Mouse (Mus musculus) kidney, postnatal 25 days (tissue): ENCODE measurements at regions not wholly inside any gene's neighbourhood (a gene's known extent, or its start where the extent isn't known, plus 50 kb on each side); places are given as distances from the start of the nearest gene placed in this dataset.
"Not testable (repeated sequence)": the region's sequence is repeated elsewhere in the genome, so short reads cannot be mapped to it uniquely, and the experiment has no call there.

Experiments
- DNase-seq, 2 experiments: peaks; one replicate each; pipeline ENCODE4 v3.0.0; 2021; ENCODE audit warnings: mixed read lengths in 2 of 2

DNA sequence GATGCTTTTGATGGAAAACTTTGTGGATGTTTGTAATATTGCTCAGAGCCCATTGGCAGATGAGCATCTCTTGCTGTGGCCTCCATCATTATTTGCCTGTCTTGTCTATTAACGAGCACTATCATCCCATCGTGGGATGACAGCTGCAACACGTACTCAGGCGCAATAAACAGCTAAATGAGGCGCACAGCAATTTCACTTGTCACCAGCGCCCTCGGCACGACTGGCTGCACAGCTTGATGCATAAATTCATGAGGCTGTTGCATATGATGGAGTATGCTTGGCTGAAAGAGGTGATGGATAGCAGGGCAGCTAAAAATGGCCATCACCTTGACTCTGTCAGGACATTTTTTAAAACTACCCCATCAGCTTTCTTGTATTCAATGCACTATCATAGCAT, 853.1 kb upstream of the Pou3f2 start:
- DNase-seq = no peak

DNA sequence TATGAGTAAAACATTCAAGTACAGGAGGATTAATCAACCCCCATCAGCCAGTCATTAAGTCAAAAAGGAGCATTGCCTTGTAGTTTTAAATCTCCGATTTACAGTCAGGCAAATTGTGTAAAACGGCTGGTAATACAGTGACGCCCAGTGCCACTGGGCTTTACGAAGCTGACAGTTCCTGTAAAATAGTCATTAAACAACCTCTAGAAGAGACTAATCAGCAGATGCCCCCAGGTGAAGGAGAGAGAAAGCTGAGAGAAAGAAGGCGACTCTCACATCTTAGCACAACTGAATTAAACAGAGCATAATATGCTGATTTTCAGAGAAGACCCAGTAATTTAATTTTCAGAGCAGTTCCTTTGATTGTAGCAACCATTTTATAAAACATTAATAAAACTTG, 850.3 kb upstream of the Pou3f2 start:
- DNase-seq = no peak

- no peak for DNase-seq
Observed at GRCm38 (mm10) chr4:23300617-23301016, 812.5 kb upstream of the Pou3f2 start.

DNA sequence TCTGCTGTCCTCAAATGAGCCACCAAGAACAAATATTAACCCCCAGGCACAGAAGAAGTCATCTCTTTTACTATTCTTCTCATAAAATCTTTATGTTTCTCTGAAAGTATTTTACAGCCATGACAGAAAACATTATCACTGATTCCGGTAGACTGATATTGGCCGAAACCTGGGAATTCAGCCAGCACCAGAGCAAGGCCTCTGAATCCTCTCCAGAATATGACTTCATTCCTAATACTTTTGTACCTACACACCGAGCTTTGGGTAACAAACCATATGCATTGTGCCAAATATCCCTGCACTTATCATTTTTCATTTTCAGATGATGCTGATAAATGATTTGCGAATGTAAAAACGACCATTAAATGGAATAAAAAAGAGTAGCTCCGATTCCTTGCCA, 791.9 kb upstream of the Pou3f2 start:
- DNase-seq = no peak

- DNase-seq = no peak
Observed at GRCm38 (mm10) chr4:23275203-23275602, 787.0 kb upstream of the Pou3f2 start.

DNA sequence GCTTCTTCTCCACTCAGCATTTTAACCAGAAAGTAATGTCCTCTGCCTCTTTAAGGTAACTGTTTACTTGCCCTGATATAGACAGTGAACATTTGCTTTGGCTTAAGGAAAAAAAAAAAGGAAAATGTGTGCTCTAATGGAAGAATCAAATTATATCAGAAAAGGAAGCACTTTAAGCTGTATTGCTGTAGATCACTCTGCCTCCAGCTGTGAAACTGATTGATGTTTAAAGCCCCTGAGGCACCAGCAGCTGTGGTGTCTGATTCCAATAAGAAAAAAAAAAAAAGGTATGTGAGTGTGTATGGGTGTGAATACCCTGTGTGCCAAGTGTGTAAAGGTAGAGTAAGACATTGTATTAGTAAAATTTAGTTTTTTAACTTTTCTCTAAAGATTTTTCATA, 783.8 kb upstream of the Pou3f2 start:
- no peak for DNase-seq

GRCm38 (mm10) chr4:23260371-23260770, 772.2 kb upstream of the Pou3f2 start:
- DNase-seq = no peak

GRCm38 (mm10) chr4:23234960-23235359, 746.8 kb upstream of the Pou3f2 start:
- DNase-seq = no peak

DNA sequence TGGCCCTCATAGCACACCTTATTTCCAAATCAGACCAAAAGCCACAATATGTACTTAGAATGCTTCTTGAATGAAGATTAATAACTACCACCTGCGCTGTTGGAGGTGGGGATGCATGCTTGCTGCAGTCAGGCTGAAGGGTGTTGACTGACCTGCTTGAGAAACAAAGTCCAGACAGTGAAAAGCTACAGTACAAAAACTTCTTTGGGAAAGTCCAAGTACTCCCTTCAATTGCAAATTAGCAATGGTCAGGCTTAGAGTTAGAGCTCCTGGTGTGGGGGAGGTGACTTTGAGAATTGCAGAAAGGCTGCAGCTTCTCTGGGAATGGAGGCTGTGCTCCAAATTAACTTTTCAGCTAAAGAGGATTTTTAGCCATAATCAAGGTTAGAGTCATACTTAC, 706.6 kb upstream of the Pou3f2 start:
- not testable (repeated sequence) for DNase-seq

DNA sequence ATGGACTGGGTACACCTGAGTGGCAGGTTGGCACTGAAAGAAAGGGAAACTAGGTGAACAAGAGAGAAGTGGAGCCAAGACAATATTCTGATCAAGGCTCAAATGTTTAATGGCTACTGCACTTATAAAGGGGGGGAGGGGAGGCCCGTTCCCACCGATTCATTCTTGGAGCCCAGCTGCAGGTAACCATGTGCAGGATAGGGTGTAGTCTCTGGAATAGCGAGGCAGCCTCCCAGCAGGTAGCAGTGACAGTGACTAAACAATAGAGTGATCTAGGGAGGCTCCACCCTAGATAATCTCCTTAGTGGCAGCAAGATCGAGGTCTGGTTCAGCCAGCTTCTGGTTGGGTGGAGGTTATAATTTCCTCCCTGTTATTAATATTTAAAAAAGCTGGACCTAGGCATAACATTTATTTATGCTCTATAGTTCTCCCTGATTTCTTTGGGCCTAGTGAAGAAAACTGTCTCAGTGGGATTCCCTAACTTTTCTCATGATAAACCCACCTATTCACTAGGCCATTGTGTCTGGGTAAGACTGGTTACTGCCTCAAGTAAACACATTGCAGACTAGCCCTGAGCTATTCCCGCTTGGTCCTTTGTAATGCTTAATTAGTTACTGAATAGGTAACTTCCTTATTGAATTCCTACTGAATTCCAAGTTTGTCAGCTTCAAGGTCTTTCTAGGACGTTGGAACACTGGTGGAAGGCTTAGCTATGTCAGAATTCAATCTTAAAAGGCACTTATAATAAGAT, 705.4 kb upstream of the Pou3f2 start:
- no peak for DNase-seq

GRCm38 (mm10) chr4:23173811-23174210, 685.6 kb upstream of the Pou3f2 start:
- no peak for DNase-seq

- DNase-seq = no peak
Observed at GRCm38 (mm10) chr4:23173330-23173729, 685.2 kb upstream of the Pou3f2 start.

DNA sequence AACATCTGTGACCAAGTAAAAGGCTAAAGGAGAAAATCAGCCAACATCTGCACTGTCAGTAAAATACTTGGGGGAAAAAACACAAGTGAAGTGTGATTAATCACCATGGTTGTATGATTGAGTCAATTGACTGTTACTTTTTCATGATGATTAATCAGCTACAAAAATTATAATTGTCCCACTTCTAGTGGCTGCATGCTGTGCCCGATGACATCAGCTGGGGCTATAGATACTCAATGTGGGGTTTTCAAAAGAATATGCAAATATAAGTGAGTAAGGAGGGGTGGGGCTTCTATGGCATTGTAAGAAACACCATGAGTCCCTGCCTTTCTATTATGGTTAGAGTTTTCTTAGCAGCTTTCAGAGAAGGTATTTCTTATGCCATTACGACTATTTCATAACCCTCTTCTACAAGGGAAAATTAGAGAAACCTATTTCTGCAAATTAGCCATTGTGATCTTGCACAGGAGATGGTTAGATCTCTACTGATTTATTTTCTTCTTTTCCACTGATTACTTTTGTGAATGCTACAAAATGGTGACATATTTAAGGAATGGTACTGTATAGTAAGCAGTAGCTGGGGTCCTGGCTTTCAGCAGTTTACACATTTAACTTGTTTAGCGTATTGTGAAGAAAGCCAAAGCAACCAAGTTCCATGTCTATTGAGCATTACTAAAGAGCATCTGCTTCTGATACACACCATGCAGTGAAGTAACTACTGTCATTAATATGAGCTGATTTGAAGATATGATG, 660.1 kb upstream of the Pou3f2 start:
- no peak for DNase-seq

DNA sequence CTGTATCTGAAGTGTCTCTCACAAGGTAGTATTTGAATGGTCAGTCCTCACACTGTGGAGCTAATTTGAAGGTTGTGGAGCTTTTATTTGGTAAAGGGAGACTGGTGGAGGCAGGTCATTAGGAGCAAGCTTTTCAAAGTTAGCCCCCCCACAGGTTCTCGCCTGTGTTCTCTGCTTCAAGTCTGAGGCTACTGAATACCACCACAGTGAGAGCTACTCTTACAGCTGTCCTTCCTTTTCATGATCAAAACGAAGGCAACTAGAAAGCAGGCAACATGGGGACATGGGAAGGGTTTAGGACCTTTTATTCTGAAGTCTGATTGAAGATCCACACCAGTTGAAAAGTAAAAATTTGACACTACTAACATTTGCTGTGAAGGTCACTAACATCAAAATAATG, 645.2 kb upstream of the Pou3f2 start:
- DNase-seq = no peak

DNA sequence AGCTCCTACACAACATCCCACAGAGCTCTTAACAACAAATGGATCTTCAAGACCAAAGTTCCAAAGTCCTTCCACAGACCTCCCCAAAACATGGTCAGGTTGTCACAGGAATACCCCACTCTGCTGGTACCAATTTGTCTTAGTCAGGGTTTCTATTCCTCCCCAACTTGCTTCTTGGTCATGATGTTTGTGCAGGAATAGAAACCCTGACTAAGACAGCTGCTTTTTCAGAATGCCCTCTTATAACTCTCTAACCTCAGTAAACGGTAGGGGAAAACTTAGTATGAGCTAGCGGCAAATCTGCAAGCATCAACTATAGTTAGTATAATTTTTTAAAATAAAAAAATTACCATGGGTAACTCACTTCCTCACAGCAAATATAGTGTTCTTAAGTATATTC, 613.3 kb upstream of the Pou3f2 start:
- DNase-seq = not testable (repeated sequence)

DNA sequence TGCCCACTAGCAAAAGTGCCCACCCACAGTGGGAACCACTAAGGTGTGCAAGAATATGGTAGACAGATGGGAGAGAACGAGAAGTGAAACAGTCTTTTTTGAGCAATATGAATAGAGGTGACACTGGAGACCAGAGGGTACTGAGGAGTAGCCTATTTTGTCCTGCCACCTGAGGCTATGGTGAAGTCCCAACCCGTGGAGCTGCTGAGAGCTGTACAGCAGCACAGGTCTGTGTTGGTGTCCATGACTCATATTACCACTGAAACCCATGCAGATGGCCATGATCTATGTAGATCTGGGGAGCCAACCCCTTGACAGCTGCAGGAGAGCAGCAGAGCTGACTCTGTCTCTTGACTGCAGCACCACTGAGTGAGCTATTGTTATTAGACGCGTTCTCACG, 591.4 kb upstream of the Pou3f2 start:
- DNase-seq = no peak

GRCm38 (mm10) chr4:23077603-23078002, 589.4 kb upstream of the Pou3f2 start:
- no peak for DNase-seq

DNA sequence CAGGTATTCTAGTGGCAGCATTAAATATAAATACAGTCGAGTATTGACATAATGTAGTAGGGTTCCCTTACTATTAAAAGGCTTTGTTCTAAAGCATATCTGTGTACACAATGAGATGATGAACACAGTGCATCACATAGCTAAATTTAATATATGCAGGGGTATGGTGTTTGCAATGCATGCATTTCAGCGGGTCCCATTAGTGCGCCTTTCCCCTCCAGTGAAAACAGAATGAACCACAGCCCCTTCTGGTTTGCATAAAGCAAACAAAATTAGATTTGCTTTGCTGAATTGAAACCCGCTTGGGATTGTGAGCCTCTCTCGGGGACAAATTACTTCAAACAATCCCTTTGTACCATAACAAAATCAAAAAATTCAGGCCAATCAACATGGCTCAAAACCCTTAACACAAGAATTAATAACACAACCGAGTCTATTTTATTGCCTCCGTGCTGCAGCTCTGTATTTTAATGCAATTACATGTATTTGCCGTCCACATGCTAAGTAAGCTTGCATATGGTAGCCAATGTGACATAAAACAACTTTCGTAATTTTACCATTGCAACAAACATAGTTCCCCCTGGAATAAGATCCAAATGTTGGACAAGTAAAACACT, 562.6 kb upstream of the Pou3f2 start:
- no peak for DNase-seq

- DNase-seq = no peak
Observed at GRCm38 (mm10) chr4:23037784-23038183, 549.6 kb upstream of the Pou3f2 start.

DNA sequence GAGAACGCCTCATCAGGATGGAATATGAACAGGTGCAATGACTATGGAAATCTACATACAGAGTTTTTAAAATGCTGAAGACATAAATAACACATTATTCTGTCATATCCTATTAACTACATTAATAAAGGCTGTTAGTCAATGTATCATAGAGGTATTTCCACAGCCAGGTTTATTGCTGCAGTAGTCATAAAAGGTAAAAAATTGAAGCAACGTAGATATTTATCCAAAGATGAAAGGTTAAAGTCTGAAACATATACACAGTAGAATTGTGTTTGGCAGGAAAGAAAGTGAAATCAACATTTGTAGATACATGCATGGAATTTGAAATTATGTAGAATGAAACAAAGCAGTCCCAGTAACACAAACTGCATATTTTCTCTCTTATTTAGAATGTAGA, 543.1 kb upstream of the Pou3f2 start:
- no peak for DNase-seq

GRCm38 (mm10) chr4:23022177-23022576, 534.0 kb upstream of the Pou3f2 start:
- no peak for DNase-seq

DNA sequence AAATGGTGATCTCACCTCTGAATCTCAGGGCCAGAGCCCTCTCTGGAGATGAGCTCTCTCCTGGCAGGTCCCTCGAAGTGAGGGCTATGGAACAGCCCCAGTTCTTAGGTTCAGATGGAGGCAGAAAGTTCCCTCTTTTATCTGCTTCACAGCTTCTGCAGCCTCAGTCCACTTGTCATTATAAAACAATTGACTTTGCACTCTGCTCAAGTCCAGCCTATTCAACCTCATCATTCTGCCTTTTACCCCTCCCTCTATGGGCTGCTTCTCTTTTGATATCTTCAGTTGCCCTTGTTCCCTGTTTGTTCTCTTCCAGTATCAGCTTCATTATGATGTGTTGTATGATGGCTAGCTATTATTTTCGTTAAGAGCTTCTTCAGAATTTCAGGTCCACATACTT, 522.2 kb upstream of the Pou3f2 start:
- DNase-seq = peak in 1 of 2 experiments; percentile 1

DNA sequence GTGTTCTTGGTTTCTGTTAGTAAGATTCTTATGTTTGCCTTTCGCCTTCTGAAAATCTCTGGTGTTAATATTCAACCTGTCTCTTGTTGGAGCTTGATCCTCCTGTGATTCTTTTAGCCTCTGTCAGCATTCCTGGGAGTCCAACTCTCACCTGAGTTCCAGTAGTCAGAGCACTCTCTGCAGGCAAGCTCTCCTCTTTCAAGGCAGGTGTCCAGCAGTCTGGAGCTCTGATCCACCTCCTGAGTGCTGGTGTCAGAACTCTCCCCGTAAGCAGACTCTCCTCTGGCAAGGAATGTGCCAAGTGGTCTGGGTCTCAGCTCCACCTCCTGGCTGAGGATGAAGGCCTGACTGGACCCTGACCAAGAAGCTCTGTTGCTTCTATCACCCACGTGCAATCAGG, 521.0 kb upstream of the Pou3f2 start:
- DNase-seq = peak; percentile 37 to 48

GRCm38 (mm10) chr4:22998994-22999393, 510.8 kb upstream of the Pou3f2 start:
- no peak for DNase-seq
